Mouse (Mus musculus) heart, embryonic 11.5 days (tissue): ENCODE data around the gene Ptpn13. TPM values are rescaled to one million over a fixed set of nuclear protein-coding genes. Genes with fewer than 3 reads are reported as not detected.

Source experiments
- ATAC-seq: fragments of 200-750 bp; cut with Nextera tagmentation; replicated peaks from 2 replicates; pipeline ENCODE4 v1.8.0; 2017; ENCODE audit warnings: moderate library complexity; ENCODE audit not compliant: insufficient number of reproducible peaks, low FRiP score, low TSS enrichment
- H3K27ac ChIP-seq: fragments of 300-500 bp; sonication (generic); 2 replicates; pipeline ENCODE4 v1.5.1; 2014; ENCODE audit warnings: mild to moderate bottlenecking, low read depth, low read length
- H3K27me3 ChIP-seq: fragments of 300-500 bp; sonication (generic); 2 replicates; pipeline ENCODE4 v1.6.1; 2014; ENCODE audit warnings: mild to moderate bottlenecking, low read length, mixed read lengths; ENCODE audit not compliant: control insufficient read depth, insufficient read depth
- H3K36me3 ChIP-seq: fragments of 300-500 bp; sonication (generic); 2 replicates; pipeline ENCODE4 v1.6.1; 2014; ENCODE audit warnings: mild to moderate bottlenecking, low read length, moderate library complexity, mixed read lengths; ENCODE audit not compliant: control insufficient read depth, insufficient read depth
- H3K4me1 ChIP-seq: fragments of 300-500 bp; sonication (generic); 2 replicates; pipeline ENCODE4 v1.6.1; 2014; ENCODE audit warnings: low read length; ENCODE audit not compliant: control insufficient read depth, insufficient read depth
- H3K4me2 ChIP-seq: fragments of 300-500 bp; sonication (generic); 2 replicates; pipeline ENCODE4 v1.6.1; 2014; ENCODE audit warnings: mild to moderate bottlenecking, moderate library complexity
- H3K4me3 ChIP-seq: fragments of 300-500 bp; sonication (generic); 2 replicates; pipeline ENCODE4 v1.5.1; 2014; ENCODE audit warnings: low read depth, low read length
- H3K9ac ChIP-seq: fragments of 300-500 bp; sonication (generic); 2 replicates; pipeline ENCODE4 v1.6.1; 2014; ENCODE audit warnings: mild to moderate bottlenecking, low read depth, low read length, moderate library complexity
- H3K9me3 ChIP-seq: fragments of 300-500 bp; sonication (generic); replicated peaks from 2 replicates; pipeline ENCODE4 v1.6.1; 2016; ENCODE audit warnings: low read length; ENCODE audit not compliant: control insufficient read depth
- WGBS: fragments of 180-500 bp; shearing (Covaris S2); extraction: QIAGEN DNeasy Blood & Tissue Kit; methylation state at CpG from one replicate; pipeline ENCODE4 v1.1.7; 2014; ENCODE audit not compliant: insufficient replicate concordance; 5-methylcytosine and 5-hydroxymethylcytosine counted together
- polyA plus RNA-seq: library from polyadenylated mRNA; unstranded; fragments of >200 nt; fragmentation: Nextera tagmentation; extraction: Ambion mirVana; gene quantifications from 2 replicates; pipeline ENCODE4 v1.2.1, GENCODE M21; 2014

Gene Ptpn13
- polyA plus RNA-seq, 1 experiment from 2014 or later: 12.3 TPM

GRCm38 (mm10) chr5:103473467-103474096 is 48.6 kb downstream of the Ptpn13 start:
- Histone ChIP-seq H3K36me3 (no peaks in the 10 kb centered on the region), H3K4me2 (no peak overlapping the region), H3K27ac (no peak overlapping the region), H3K9me3 (no peaks in the 10 kb centered on the region), H3K4me1 (no peaks in the 10 kb centered on the region), H3K9ac (no peak overlapping the region), H3K27me3 (no peaks in the 10 kb centered on the region), H3K4me3 (no peak overlapping the region)
- ATAC-seq: no peak
- 87% methylated on average over 11 of the region's 11 CpGs for WGBS

DNA sequence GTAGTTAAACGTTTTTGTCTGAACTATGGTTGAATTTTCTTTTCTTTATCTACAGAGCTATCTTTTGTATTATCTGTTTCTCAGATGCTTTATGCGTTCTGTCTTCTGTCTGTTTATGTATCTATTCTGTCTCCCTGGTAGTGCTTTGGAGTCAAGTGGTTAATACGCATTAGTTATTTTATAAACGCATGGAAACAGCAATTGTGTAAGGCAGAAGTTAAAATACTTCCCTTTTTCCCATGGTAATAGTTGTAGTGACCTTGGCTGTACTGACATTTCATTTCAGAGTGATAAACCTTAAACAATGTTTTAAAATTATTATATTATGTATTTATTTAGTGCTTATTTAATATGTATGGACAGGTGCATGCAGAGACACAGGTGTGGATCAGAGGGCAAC is 49.3 kb downstream of the Ptpn13 start:
- no peaks in the 10 kb centered on the region for H3K4me1 ChIP-seq
- H3K9me3 ChIP-seq: no peaks in the 10 kb centered on the region
- ATAC-seq: no peak
- H3K27me3 ChIP-seq: no peaks in the 10 kb centered on the region
- WGBS: 82% methylated on average over 4 of the region's 4 CpGs
- H3K4me2 ChIP-seq: no peak overlapping the region
- no peak overlapping the region for H3K9ac ChIP-seq
- H3K27ac ChIP-seq: no peak overlapping the region
- no peaks in the 10 kb centered on the region for H3K36me3 ChIP-seq
- H3K4me3 ChIP-seq: no peak overlapping the region

DNA sequence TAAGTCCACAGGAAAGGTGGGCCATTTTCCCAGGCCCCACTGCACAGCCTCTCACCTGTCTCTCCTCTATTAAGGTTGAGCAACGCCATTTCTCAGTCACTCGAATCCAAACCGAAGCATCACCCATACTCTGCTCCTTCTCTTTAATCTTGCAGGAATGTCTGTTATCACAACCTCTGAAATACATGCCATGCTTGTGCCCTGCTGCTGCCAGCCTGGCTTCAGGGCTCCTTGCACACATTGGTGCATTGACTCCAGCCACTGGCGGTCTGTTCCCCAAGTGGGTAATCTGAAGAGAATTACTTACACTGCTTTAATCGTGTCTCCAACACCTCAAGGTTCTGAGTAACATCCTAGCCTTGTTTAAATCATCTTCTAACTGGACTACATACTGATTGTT is 50.5 kb downstream of the Ptpn13 start:
- no peaks in the 10 kb centered on the region for H3K9me3 ChIP-seq
- H3K27me3 ChIP-seq: no peaks in the 10 kb centered on the region
- H3K4me2 ChIP-seq: no peak overlapping the region
- H3K9ac ChIP-seq: no peak overlapping the region
- no peak overlapping the region for H3K4me3 ChIP-seq
- peaks cover 3% of the 10 kb centered on the region; the same call in 1 of the 2 replicates for H3K36me3 ChIP-seq
- no peak overlapping the region for H3K27ac ChIP-seq
- ATAC-seq: no peak
- no peaks in the 10 kb centered on the region for H3K4me1 ChIP-seq
- 72% methylated on average over 5 of the region's 5 CpGs for WGBS

- Histone ChIP-seq H3K36me3 (peaks cover 3% of the 10 kb centered on the region; the same call in 1 of the 2 replicates), H3K4me1 (peaks cover 6% of the 10 kb centered on the region; the same call in 1 of the 2 replicates), H3K27me3 (no peaks in the 10 kb centered on the region), H3K27ac (no peak overlapping the region), H3K4me3 (no peak overlapping the region), H3K9ac (no peak overlapping the region), H3K4me2 (no peak overlapping the region), H3K9me3 (no peaks in the 10 kb centered on the region)
- 82% methylated on average over 5 of the region's 5 CpGs for WGBS
- no peak for ATAC-seq
These were observed 54.5 kb downstream of the Ptpn13 start for GRCm38 (mm10) chr5:103479503-103479902.

DNA sequence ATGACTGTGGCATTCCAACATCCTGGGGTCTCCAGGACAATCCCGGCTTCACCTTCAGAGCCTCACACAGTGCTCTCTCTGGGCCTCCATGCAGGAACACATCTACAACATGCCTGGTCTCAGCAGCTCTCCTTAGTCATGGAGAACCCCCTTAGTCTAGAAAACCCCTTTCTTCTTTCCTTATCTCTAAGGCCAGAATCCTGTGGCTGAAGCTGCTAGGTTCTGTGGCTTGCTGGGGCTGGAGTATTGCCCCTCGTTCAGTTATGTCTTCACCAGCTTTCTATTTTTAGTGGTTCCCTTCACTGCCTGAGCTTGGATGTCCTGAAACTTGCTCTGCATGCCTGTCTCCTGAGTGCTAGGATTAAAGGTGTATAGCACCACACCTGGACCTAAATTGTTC is 56.2 kb downstream of the Ptpn13 start:
- Histone ChIP-seq H3K9ac (no peak overlapping the region), H3K4me3 (no peak overlapping the region), H3K27ac (0 out of 2 replicates have a peak overlapping the region, but pooled peaks have one; percentile 35), H3K4me2 (no peak overlapping the region; the same call in 1 of the 2 replicates), H3K4me1 (peaks cover 6% of the 10 kb centered on the region; the same call in 1 of the 2 replicates), H3K27me3 (no peaks in the 10 kb centered on the region), H3K9me3 (no peaks in the 10 kb centered on the region), H3K36me3 (peaks cover 3% of the 10 kb centered on the region; the same call in 1 of the 2 replicates)
- WGBS: 60% methylated on average over 2 of the region's 2 CpGs
- ATAC-seq: no peak

- Histone ChIP-seq H3K4me2 (no peak overlapping the region), H3K4me3 (no peak overlapping the region), H3K4me1 (peaks cover 8% of the 10 kb centered on the region; the same call in 1 of the 2 replicates), H3K27me3 (no peaks in the 10 kb centered on the region), H3K27ac (no peak overlapping the region), H3K9me3 (no peaks in the 10 kb centered on the region), H3K36me3 (no peaks in the 10 kb centered on the region), H3K9ac (no peak overlapping the region)
- no peak for ATAC-seq
- 90% methylated on average over 7 of the region's 7 CpGs for WGBS
These were observed 62.0 kb downstream of the Ptpn13 start for GRCm38 (mm10) chr5:103487001-103487400.

GRCm38 (mm10) chr5:103490964-103491363 is 66.0 kb downstream of the Ptpn13 start:
- Histone ChIP-seq H3K4me3 (no peak overlapping the region), H3K36me3 (no peaks in the 10 kb centered on the region), H3K4me2 (no peak overlapping the region), H3K9me3 (no peaks in the 10 kb centered on the region), H3K4me1 (peaks cover 5% of the 10 kb centered on the region; the same call in 1 of the 2 replicates), H3K27ac (no peak overlapping the region), H3K27me3 (no peaks in the 10 kb centered on the region), H3K9ac (no peak overlapping the region)
- no peak for ATAC-seq
- 57% methylated on average over 8 of the region's 8 CpGs for WGBS

DNA sequence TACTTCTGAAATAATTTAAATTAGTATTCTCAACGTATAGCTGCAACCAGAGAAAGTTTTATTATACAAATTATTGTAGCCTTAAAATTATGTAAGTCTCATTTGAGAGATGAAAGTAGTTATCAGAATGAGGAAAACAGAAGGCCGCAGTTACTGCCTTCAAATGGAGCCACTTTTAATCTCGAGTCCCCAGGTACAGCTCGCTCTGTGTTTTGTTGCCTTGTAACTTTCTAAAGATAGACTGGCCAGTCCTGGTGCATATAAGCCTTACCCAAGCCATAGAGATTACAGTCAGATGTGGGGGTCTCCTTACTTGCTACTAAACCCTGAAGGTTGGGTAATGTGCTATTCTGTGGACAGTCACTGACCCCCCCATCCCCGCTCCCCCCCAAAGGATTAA is 66.8 kb downstream of the Ptpn13 start:
- Histone ChIP-seq H3K9me3 (no peaks in the 10 kb centered on the region), H3K4me1 (peaks cover 5% of the 10 kb centered on the region; the same call in 1 of the 2 replicates), H3K4me3 (no peak overlapping the region), H3K4me2 (no peak overlapping the region), H3K36me3 (no peaks in the 10 kb centered on the region), H3K27me3 (no peaks in the 10 kb centered on the region), H3K27ac (no peak overlapping the region), H3K9ac (no peak overlapping the region)
- 72% methylated on average over 5 of the region's 5 CpGs for WGBS
- no peak for ATAC-seq

DNA sequence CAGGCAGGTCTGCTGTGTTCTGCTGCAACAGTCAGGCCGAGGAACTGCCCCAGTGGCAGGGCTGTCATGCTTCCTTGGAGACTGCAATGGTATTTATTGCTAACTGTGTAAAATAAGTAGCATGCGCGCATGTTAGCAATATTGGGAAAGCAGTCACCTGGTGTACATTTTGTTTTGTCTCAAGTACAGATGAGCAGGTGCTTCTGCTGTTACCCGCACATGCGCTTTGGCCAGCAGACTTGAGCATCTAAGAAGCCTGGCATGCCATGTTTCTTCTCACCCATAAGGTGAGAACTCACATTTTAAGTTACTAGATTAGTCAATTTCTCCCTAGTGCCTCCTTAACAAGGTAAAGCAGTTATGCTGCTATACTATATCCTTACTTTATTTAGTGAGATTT is 72.1 kb downstream of the Ptpn13 start:
- H3K4me1 ChIP-seq: no peaks in the 10 kb centered on the region
- WGBS: 91% methylated on average over 5 of the region's 5 CpGs
- no peak overlapping the region for H3K4me3 ChIP-seq
- H3K27me3 ChIP-seq: no peaks in the 10 kb centered on the region
- H3K9ac ChIP-seq: no peak overlapping the region
- H3K36me3 ChIP-seq: no peaks in the 10 kb centered on the region
- no peaks in the 10 kb centered on the region for H3K9me3 ChIP-seq
- no peak overlapping the region for H3K27ac ChIP-seq
- no peak for ATAC-seq
- no peak overlapping the region for H3K4me2 ChIP-seq
